Mouse (Mus musculus) heart, adult 2 months (tissue): Measurements from ENCODE around the gene Tgfbr3. TPM values are rescaled to one million over a fixed set of nuclear protein-coding genes. Genes with fewer than 3 reads are reported as not detected.
"Not testable (repeated sequence)": the region's sequence is repeated elsewhere in the genome, so short reads cannot be mapped to it uniquely, and the experiment has no call there.

ENCODE experiments used
- DNase-seq, 2 experiments: peaks; one replicate each; pipeline ENCODE4 v3.0.0; 2021
- H3K27ac ChIP-seq: fragments of 200-600 bp; 2 replicates; pipeline ENCODE4 v1.8.1; 2022
- H3K27me3 ChIP-seq: fragments of 200-500 bp; 2 replicates; pipeline ENCODE4 v1.6.1; 2012; ENCODE audit warnings: mild to moderate bottlenecking, low read length, inconsistent platforms, mixed read lengths; ENCODE audit not compliant: control insufficient read depth, insufficient read depth
- H3K36me3 ChIP-seq: fragments of 200-500 bp; 2 replicates; pipeline ENCODE4 v1.6.1; 2012; ENCODE audit warnings: low read length, inconsistent platforms; ENCODE audit not compliant: control insufficient read depth, insufficient read depth
- H3K4me1 ChIP-seq: fragments of 200-500 bp; 2 replicates; pipeline ENCODE4 v1.6.1; 2011; ENCODE audit warnings: low read length; ENCODE audit not compliant: control insufficient read depth, insufficient read depth
- H3K4me3 ChIP-seq: fragments of 200-600 bp; 2 replicates; pipeline ENCODE4 v1.8.1; 2022
- H3K79me2 ChIP-seq: fragments of 200-500 bp; replicated peaks from 2 replicates; pipeline ENCODE4 v1.6.1; 2012; ENCODE audit warnings: mild to moderate bottlenecking, inconsistent platforms, low read length, moderate library complexity, mixed read lengths; ENCODE audit not compliant: control insufficient read depth, insufficient read depth
- H3K9ac ChIP-seq: fragments of 200-500 bp; 2 replicates; pipeline ENCODE4 v1.6.1; 2012; ENCODE audit warnings: low read depth, mild to moderate bottlenecking, control low read depth, inconsistent platforms, low read length, mixed read lengths
- CTCF ChIP-seq: fragments of 200-600 bp; IDR thresholded peaks from 2 replicates; pipeline ENCODE4 v1.8.1; 2022; ENCODE audit warnings: antibody characterized with exemption, mild to moderate bottlenecking, moderate library complexity
- EP300 ChIP-seq: fragments of 200-500 bp; IDR thresholded peaks from 2 replicates; pipeline ENCODE4 v1.6.1; 2011; ENCODE audit warnings: low read depth, low read length, control low read depth; ENCODE audit not compliant: insufficient read depth
- POLR2A ChIP-seq: fragments of 200-500 bp; IDR thresholded peaks from 2 replicates; pipeline ENCODE4 v1.6.1; 2011; ENCODE audit warnings: mild to moderate bottlenecking, low read depth, low read length, control low read depth; ENCODE audit not compliant: insufficient read depth
- whole genome bisulfite sequencing: fragments of 180-500 bp; shearing (Covaris S2); methylation state at CpG from one replicate; pipeline ENCODE4 v1.1.7; 2018; 5-methylcytosine and 5-hydroxymethylcytosine counted together
- intact Hi-C: fragments of 180-260 bp; cut with DNase I; formaldehyde crosslinking; loops from one replicate; pipeline ENCODE4 v1.15.1; 2025
- polyA plus RNA-seq: library from polyadenylated mRNA; depleted of rRNA; stranded (reverse); fragments of >200 nt; gene quantifications from 2 replicates; pipeline ENCODE4 v1.2.3, GENCODE M21; 2012
- total RNA-seq, 2 experiments: library from RNA; stranded (reverse); gene quantifications; 2 replicates each; pipeline ENCODE4 v1.2.3; 2021

The Tgfbr3 gene
- total and polyA plus RNA-seq, 3 experiments: 27.2 to 47.6 (median 41.2) TPM

- Histone ChIP-seq H3K27ac (peak overlapping the region; percentile 29), H3K9ac (no peak overlapping the region), H3K27me3 (no peaks in the 10 kb centered on the region), H3K36me3 (peaks cover 7% of the 10 kb centered on the region), H3K4me3 (no peak overlapping the region), H3K4me1 (peaks cover 7% of the 10 kb centered on the region; the same call in 1 of the 2 replicates), H3K79me2 (peaks cover 6% of the 10 kb centered on the region)
- TF ChIP-seq POLR2A (no peak), CTCF (no peak)
- WGBS: 17% methylated on average over 3 of the region's 3 CpGs
- intact Hi-C loops: no loop called here
- DNase-seq: peak in 1 of 2 experiments; percentile 62
These were observed 37.6 kb downstream of the Tgfbr3 start for GRCm38 (mm10) chr5:107251751-107252305.

DNA sequence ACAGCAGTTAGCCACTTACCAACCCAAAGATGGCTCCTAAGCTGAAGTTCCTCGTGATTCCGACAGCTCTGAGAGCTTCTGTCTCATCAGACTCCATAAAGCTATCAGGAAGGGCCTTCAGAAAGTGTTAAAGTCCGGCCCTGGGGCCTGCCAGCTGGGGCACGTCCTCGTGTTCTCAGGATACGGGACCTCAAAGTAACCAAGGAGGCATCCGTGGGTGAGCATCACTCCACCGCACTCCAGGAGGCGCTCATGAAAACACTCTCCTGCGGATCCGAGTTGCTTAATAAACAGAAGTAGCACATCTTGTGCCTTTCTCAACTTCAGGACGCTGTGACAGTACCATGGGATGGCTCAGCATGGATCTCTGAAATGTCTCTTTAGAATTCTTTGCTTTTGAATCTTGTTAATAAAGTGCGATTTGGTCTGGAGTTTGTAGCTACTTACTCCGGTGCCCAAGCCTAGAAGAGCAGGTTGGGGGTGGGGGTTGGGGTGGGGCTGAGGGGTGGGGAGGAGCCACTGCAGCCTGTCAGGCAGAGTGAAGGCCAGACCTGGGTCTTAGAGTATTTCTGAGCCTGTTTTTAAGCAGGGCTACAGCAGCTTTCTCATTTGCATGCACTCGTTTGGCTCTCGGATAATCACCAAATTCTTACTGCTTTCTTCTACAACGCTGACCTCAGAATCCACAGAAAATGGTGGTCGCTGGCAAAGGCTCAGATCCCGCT lies 38.7 kb downstream of the Tgfbr3 start:
- Histone ChIP-seq H3K27ac (no peak overlapping the region; the same call in none of the 2 replicates), H3K9ac (no peak overlapping the region), H3K27me3 (no peaks in the 10 kb centered on the region), H3K36me3 (peaks cover 7% of the 10 kb centered on the region), H3K4me1 (peaks cover 7% of the 10 kb centered on the region; the same call in 1 of the 2 replicates), H3K79me2 (peaks cover 8% of the 10 kb centered on the region), H3K4me3 (no peak overlapping the region)
- no peak for DNase-seq
- WGBS: 70% methylated on average over 19 of the region's 19 CpGs
- TF ChIP-seq POLR2A: no peak
- peak; percentile 30 for TF ChIP-seq CTCF
- intact Hi-C loops: no loop called here

DNA sequence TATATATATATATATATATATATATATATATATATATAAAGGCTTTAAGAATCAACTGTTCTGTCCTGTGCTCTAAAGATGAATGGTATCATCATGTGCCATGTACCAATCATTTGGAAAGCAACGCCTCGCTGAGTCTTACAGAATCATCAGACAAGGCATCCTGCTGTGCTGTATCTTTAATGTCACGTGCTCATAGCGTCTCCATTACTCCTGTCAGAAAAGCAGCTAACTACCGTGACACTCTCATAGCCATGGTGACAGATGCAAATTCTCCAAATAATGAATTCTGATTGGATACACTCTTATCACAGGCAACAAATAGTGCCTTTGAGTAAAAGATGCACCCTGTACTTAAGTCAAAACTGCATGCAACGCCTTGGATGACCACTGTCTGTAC lies 40.7 kb downstream of the Tgfbr3 start:
- Histone ChIP-seq H3K4me1 (peaks cover 7% of the 10 kb centered on the region; the same call in 1 of the 2 replicates), H3K36me3 (peaks cover 7% of the 10 kb centered on the region), H3K9ac (no peak overlapping the region), H3K27me3 (no peaks in the 10 kb centered on the region), H3K4me3 (no peak overlapping the region), H3K27ac (no peak overlapping the region), H3K79me2 (peaks cover 9% of the 10 kb centered on the region)
- TF ChIP-seq EP300 (no peak), POLR2A (no peak), CTCF (no peak)
- DNase-seq: no peak
- 91% methylated on average over 6 of the region's 6 CpGs for WGBS
- intact Hi-C loops: no loop called here

- H3K9ac ChIP-seq, H3K79me2 ChIP-seq, H3K4me3 ChIP-seq, DNase-seq, H3K27ac ChIP-seq, H3K4me1 ChIP-seq, H3K36me3 ChIP-seq, H3K27me3 ChIP-seq, intact Hi-C loops: not testable (repeated sequence)
- 96% methylated on average over 11 of the region's 11 CpGs for WGBS
These were observed 41.1 kb downstream of the Tgfbr3 start for GRCm38 (mm10) chr5:107248302-107248701.

GRCm38 (mm10) chr5:107247786-107248185 lies 41.6 kb downstream of the Tgfbr3 start:
- H3K4me3 ChIP-seq: no peak overlapping the region
- H3K9ac ChIP-seq: no peak overlapping the region
- WGBS: 83% methylated on average over 3 of the region's 3 CpGs
- peaks cover 8% of the 10 kb centered on the region; the same call in 1 of the 2 replicates for H3K79me2 ChIP-seq
- no peak for DNase-seq
- no peak overlapping the region for H3K27ac ChIP-seq
- H3K36me3 ChIP-seq: peaks cover 11% of the 10 kb centered on the region
- TF ChIP-seq EP300: no peak
- no peak for TF ChIP-seq CTCF
- no peak for TF ChIP-seq POLR2A
- peaks cover 8% of the 10 kb centered on the region for H3K4me1 ChIP-seq
- intact Hi-C loops: no loop called here
- no peaks in the 10 kb centered on the region for H3K27me3 ChIP-seq

GRCm38 (mm10) chr5:107243445-107243844 lies 46.0 kb downstream of the Tgfbr3 start:
- Histone ChIP-seq H3K79me2 (peaks cover 5% of the 10 kb centered on the region; the same call in 1 of the 2 replicates), H3K9ac (no peak overlapping the region), H3K4me1 (peaks cover 10% of the 10 kb centered on the region), H3K27me3 (no peaks in the 10 kb centered on the region), H3K4me3 (no peak overlapping the region), H3K36me3 (peaks cover 4% of the 10 kb centered on the region; the same call in 1 of the 2 replicates), H3K27ac (no peak overlapping the region)
- WGBS: 82% methylated on average over 2 of the region's 2 CpGs
- intact Hi-C loops: no loop called here
- DNase-seq: no peak
- TF ChIP-seq EP300: no peak
- no peak for TF ChIP-seq POLR2A
- TF ChIP-seq CTCF: no peak
